Mouse (Mus musculus): ENCODE data around the gene Gm3248.
"Not testable (repeated sequence)": the region's sequence is repeated elsewhere in the genome, so short reads cannot be mapped to it uniquely, and the experiment has no call there.

DNA sequence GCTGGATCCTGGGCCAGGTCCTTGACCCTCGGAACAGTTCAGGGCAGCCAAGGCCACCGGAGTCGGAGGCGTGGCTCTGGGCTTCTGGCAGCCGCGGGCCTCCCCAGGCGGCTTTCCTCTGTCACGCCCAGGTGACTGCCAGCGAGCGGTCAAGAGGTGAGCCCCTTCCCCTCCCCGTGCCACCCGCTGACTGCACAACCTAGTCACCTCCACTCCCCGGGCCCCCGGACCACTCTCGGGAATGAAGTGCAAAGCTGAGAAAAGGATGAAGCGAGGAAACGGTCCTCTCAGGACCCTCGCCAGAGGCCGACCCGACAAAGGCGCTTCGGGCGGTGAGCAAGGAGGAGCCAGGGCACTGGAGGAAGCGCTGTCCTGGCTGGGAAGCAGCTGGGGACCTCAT, 443 bp downstream of the Gm3248 start:
- TF ChIP-seq CTCF (conservative IDR thresholded peaks at IDR 0.05; ENCODE audit: low read length); POU5F1 (IDR thresholded peaks at IDR 0.05; ENCODE audit: borderline replicate concordance, low read length); NANOG (IDR thresholded peaks at IDR 0.05; ENCODE audit: borderline replicate concordance, low read length): not testable (repeated sequence)

Data from E14TG2a.4 (cell line).